Mouse (Mus musculus) MEL (cell line): ENCODE results near the gene Stx18. TPM values are rescaled to one million over a fixed set of nuclear protein-coding genes. Genes with fewer than 3 reads are reported as not detected.

ENCODE experiments used
- DNase-seq: peaks from one replicate; pipeline ENCODE4 v3.0.0; 2011; ENCODE audit warnings: low read depth, low spot score
- H3K27ac ChIP-seq: 2 replicates; pipeline ENCODE4 v1.5.1; 2012; ENCODE audit warnings: low read depth, mild to moderate bottlenecking, control low read depth, low read length, moderate library complexity; ENCODE audit not compliant: control insufficient read depth
- H3K27me3 ChIP-seq, 2 experiments: fragments of 150-350 bp in 1 of 2; sonication (generic) in 1 of 2; 2 replicates each; pipeline ENCODE4 v1.6.1; 2012; ENCODE audit warnings: low read length in 2 of 2, mild to moderate bottlenecking in 2 of 2, improper control_type of control experiment in 1 of 2, moderate library complexity in 1 of 2; ENCODE audit not compliant: insufficient read depth in 2 of 2, control insufficient read depth in 1 of 2
- H3K36me3 ChIP-seq, 2 experiments: 2 replicates each; pipeline ENCODE4 v1.6.1; 2012 to 2014; ENCODE audit warnings: low read length in 2 of 2, improper control_type of control experiment in 1 of 2, inconsistent platforms in 1 of 2, mild to moderate bottlenecking in 1 of 2; ENCODE audit not compliant: insufficient read depth in 2 of 2, control insufficient read depth in 1 of 2
- H3K4me1 ChIP-seq, 2 experiments: fragments of 150-350 bp in 1 of 2; sonication (generic) in 1 of 2; 2 replicates each; pipeline ENCODE4 v1.6.1; 2012; ENCODE audit warnings: low read length in 2 of 2, improper control_type of control experiment in 1 of 2, mild to moderate bottlenecking in 1 of 2; ENCODE audit not compliant: insufficient read depth in 2 of 2, control insufficient read depth in 1 of 2
- H3K4me3 ChIP-seq, 2 experiments: fragments of 150-350 bp in 1 of 2; sonication (generic) in 1 of 2; 2 replicates each; pipeline ENCODE4 v1.5.1; 2012; ENCODE audit warnings: low read depth in 2 of 2, low read length in 2 of 2, mild to moderate bottlenecking in 2 of 2, moderate library complexity in 2 of 2, control low read depth in 1 of 2, improper control_type of control experiment in 1 of 2; ENCODE audit not compliant: control insufficient read depth in 1 of 2, insufficient read depth in 1 of 2
- H3K79me2 ChIP-seq: 2 replicates; pipeline ENCODE4 v1.6.1; 2012; ENCODE audit warnings: mild to moderate bottlenecking, low read length, moderate library complexity; ENCODE audit not compliant: control insufficient read depth, poor library complexity, insufficient read depth
- H3K9ac ChIP-seq: 2 replicates; pipeline ENCODE4 v1.6.1; 2012; ENCODE audit warnings: low read depth, mild to moderate bottlenecking, control low read depth, low read length, moderate library complexity; ENCODE audit not compliant: control insufficient read depth, poor library complexity, severe bottlenecking
- H3K9me3 ChIP-seq: fragments of 150-350 bp; sonication (generic); replicated peaks from 2 replicates; pipeline ENCODE4 v1.6.1; 2012; ENCODE audit warnings: mild to moderate bottlenecking, low read length, improper control_type of control experiment, moderate library complexity; ENCODE audit not compliant: insufficient read depth
- CHD1 ChIP-seq: IDR thresholded peaks from 2 replicates; pipeline ENCODE4 v1.6.1; 2012; ENCODE audit warnings: low read depth, mild to moderate bottlenecking, inconsistent platforms, low read length, improper control_type of control experiment
- CHD2 ChIP-seq: IDR thresholded peaks from 2 replicates; pipeline ENCODE4 v1.6.1; 2011; ENCODE audit warnings: low read length, improper control_type of control experiment
- CTCF ChIP-seq, 3 experiments: IDR thresholded peaks in 2 of 3; conservative IDR thresholded peaks in 1 of 3; 2 replicates each; pipeline ENCODE4 v1.5.1; 2011 to 2012; ENCODE audit warnings: low read length in 3 of 3, low read depth in 2 of 3, mild to moderate bottlenecking in 2 of 3, improper control_type of control experiment in 1 of 3, inconsistent platforms in 1 of 3, mixed read lengths in 1 of 3, moderate library complexity in 1 of 3; ENCODE audit not compliant: control insufficient read depth in 1 of 3, insufficient read depth in 1 of 3, poor library complexity in 1 of 3, severe bottlenecking in 1 of 3
- E2F4 ChIP-seq: IDR thresholded peaks from 2 replicates; pipeline ENCODE4 v1.6.1; 2011; ENCODE audit warnings: low read depth, low read length, improper control_type of control experiment, borderline replicate concordance
- ELF1 ChIP-seq: IDR thresholded peaks from 2 replicates; pipeline ENCODE4 v1.6.1; 2014; ENCODE audit warnings: low read depth, mild to moderate bottlenecking, inconsistent platforms, low read length, improper control_type of control experiment, moderate library complexity
- EP300 ChIP-seq, 2 experiments: IDR thresholded peaks; 2 replicates each; pipeline ENCODE4 v1.6.1; 2011; ENCODE audit warnings: improper control_type of control experiment in 2 of 2, low read length in 2 of 2, low read depth in 1 of 2, mild to moderate bottlenecking in 1 of 2
- HCFC1 ChIP-seq: IDR thresholded peaks from 2 replicates; pipeline ENCODE4 v1.6.1; 2012; ENCODE audit warnings: low read depth, mild to moderate bottlenecking, inconsistent platforms, low read length, improper control_type of control experiment, moderate library complexity
- JUND ChIP-seq: IDR thresholded peaks from 2 replicates; pipeline ENCODE4 v1.6.1; 2011; ENCODE audit warnings: low read depth, mild to moderate bottlenecking, improper control_type of control experiment, low read length
- KAT2A ChIP-seq: conservative IDR thresholded peaks from 2 replicates; pipeline ENCODE4 v1.6.1; 2012; ENCODE audit warnings: low read depth, low read length, improper control_type of control experiment, inconsistent platforms
- MAX ChIP-seq: IDR thresholded peaks from 2 replicates; pipeline ENCODE4 v1.6.1; 2011; ENCODE audit warnings: low read length, improper control_type of control experiment
- MEF2A ChIP-seq: IDR thresholded peaks from 2 replicates; pipeline ENCODE4 v1.6.1; 2014; ENCODE audit warnings: low read depth, mild to moderate bottlenecking, inconsistent platforms, low read length, improper control_type of control experiment; ENCODE audit not compliant: poor library complexity, insufficient replicate concordance, severe bottlenecking; ENCODE audit errors: extremely low read depth
- MXI1 ChIP-seq: IDR thresholded peaks from 2 replicates; pipeline ENCODE4 v1.6.1; 2011; ENCODE audit warnings: mild to moderate bottlenecking, low read depth, low read length, improper control_type of control experiment
- NELFE ChIP-seq: IDR thresholded peaks from 2 replicates; pipeline ENCODE4 v1.6.1; 2011; ENCODE audit warnings: low read depth, low read length, improper control_type of control experiment
- POLR2A ChIP-seq, 2 experiments: IDR thresholded peaks; 2 replicates each; pipeline ENCODE4 v1.6.1; 2011 to 2012; ENCODE audit warnings: low read length in 2 of 2, mild to moderate bottlenecking in 2 of 2, control low read depth in 1 of 2, improper control_type of control experiment in 1 of 2, low read depth in 1 of 2, moderate library complexity in 1 of 2; ENCODE audit not compliant: control insufficient read depth in 1 of 2, insufficient read depth in 1 of 2, poor library complexity in 1 of 2
- POLR2AphosphoS2 ChIP-seq: IDR thresholded peaks from 2 replicates; pipeline ENCODE4 v1.6.1; 2011; ENCODE audit warnings: low read length, improper control_type of control experiment
- POLR2AphosphoS5 ChIP-seq: IDR thresholded peaks from 2 replicates; pipeline ENCODE4 v1.6.1; 2012; ENCODE audit warnings: low read depth, borderline replicate concordance, mild to moderate bottlenecking, inconsistent platforms, low read length, moderate library complexity, mixed read lengths
- SIN3A ChIP-seq: IDR thresholded peaks from 2 replicates; pipeline ENCODE4 v1.6.1; 2012; ENCODE audit warnings: low read length, improper control_type of control experiment, inconsistent platforms
- TAL1 ChIP-seq: IDR thresholded peaks from 2 replicates; pipeline ENCODE4 v1.6.1; 2012; ENCODE audit warnings: mild to moderate bottlenecking, inconsistent platforms, low read length, moderate library complexity, mixed read lengths
- TBP ChIP-seq: IDR thresholded peaks from 2 replicates; pipeline ENCODE4 v1.8.0; 2011; ENCODE audit warnings: low read depth, low read length, improper control_type of control experiment
- UBTF ChIP-seq: IDR thresholded peaks from 2 replicates; pipeline ENCODE4 v1.6.1; 2012; ENCODE audit warnings: low read depth, mild to moderate bottlenecking, inconsistent platforms, low read length, improper control_type of control experiment, moderate library complexity, borderline replicate concordance; ENCODE audit not compliant: insufficient read depth
- USF1 ChIP-seq: IDR thresholded peaks from 2 replicates; pipeline ENCODE4 v1.6.1; 2014; ENCODE audit warnings: low read depth, mild to moderate bottlenecking, inconsistent platforms, low read length, improper control_type of control experiment, moderate library complexity
- USF2 ChIP-seq, 2 experiments: IDR thresholded peaks; 2 replicates each; pipeline ENCODE4 v1.6.1; 2011 to 2012; ENCODE audit warnings: improper control_type of control experiment in 2 of 2, low read length in 2 of 2, borderline replicate concordance in 1 of 2, inconsistent platforms in 1 of 2, low read depth in 1 of 2, mild to moderate bottlenecking in 1 of 2; ENCODE audit not compliant: insufficient read depth in 1 of 2
- ZMIZ1 ChIP-seq: IDR thresholded peaks from 2 replicates; pipeline ENCODE4 v1.6.1; 2012; ENCODE audit warnings: low read depth, mild to moderate bottlenecking, inconsistent platforms, low read length, improper control_type of control experiment, moderate library complexity
- polyA plus RNA-seq, 2 experiments: library from polyadenylated mRNA; stranded (reverse) in 1 of 2; unstranded in 1 of 2; fragments of >175 nt in 1 of 2; fragments of >200 nt in 1 of 2; gene quantifications; 2 replicates each; pipeline versions ENCODE4 v1.2.1 to v1.2.4; 2012; ENCODE audit warnings: low replicate concordance in 2 of 2, low read depth in 1 of 2; ENCODE audit not compliant: insufficient read length in 2 of 2, insufficient read depth in 1 of 2, missing spikeins in 1 of 2
- total RNA-seq: library from RNA; depleted of rRNA; stranded (reverse); fragments of 300-350 nt; gene quantifications from 2 replicates; pipeline ENCODE4 v1.2.3, GENCODE M21; 2012

Stx18 gene
- total and polyA plus RNA-seq, 3 experiments, result 44.0 to 44.4 TPM; not detected in 1

- no peaks in the 10 kb centered on the region for H3K9me3 ChIP-seq
- H3K27me3 ChIP-seq, result no peaks in the 10 kb centered on the region
- no peaks in the 10 kb centered on the region for H3K36me3 ChIP-seq
- TF ChIP-seq TAL1 (no peak), MEF2A (no peak), SIN3A (no peak), CHD1 (no peak), MXI1 (no peak), UBTF (no peak), MAX (no peak), POLR2AphosphoS5 (no peak), JUND (no peak), USF1 (no peak), CHD2 (no peak), USF2 (IDR thresholded peaks at IDR 0.05; ENCODE audit: borderline replicate concordance in 1 of 2, insufficient read depth in 1 of 2, low read depth in 1 of 2, low read length in 2 of 2) (no peak), TBP (no peak), CTCF (IDR thresholded peaks at IDR 0.05 in 2 of 3, conservative IDR thresholded peaks at IDR 0.05 in 1 of 3; ENCODE audit: control insufficient read depth in 1 of 3, insufficient read depth in 1 of 3, low read depth in 2 of 3, low read length in 3 of 3, poor library complexity in 1 of 3, severe bottlenecking in 1 of 3) (no peak), NELFE (no peak)
- no peak within 1 kb of the TSS for H3K4me3 ChIP-seq
- no peaks in the 10 kb centered on the region for H3K4me1 ChIP-seq
- no peak within 1 kb of the TSS for H3K9ac ChIP-seq
- no peaks in the 10 kb centered on the region for H3K79me2 ChIP-seq
- H3K27ac ChIP-seq, result no peak within 1 kb of the TSS
- DNase-seq, result no peak
Measured at GRCm38 (mm10) chr5:38159634-38160413, 121.3 kb downstream of the Stx18 start, which contains the start of gene Nsg1. Nsg1 (minus strand) TSS chr5:38159907.

GRCm38 (mm10) chr5:38168497-38168896, 130.0 kb downstream of the Stx18 start:
- H3K79me2 ChIP-seq, result no peaks in the 10 kb centered on the region
- no peaks in the 10 kb centered on the region for H3K27me3 ChIP-seq
- no peaks in the 10 kb centered on the region for H3K36me3 ChIP-seq
- H3K4me1 ChIP-seq, result no peaks in the 10 kb centered on the region
- no peak for DNase-seq
- H3K27ac ChIP-seq, result no peak overlapping the region
- H3K4me3 ChIP-seq, result no peak overlapping the region
- H3K9ac ChIP-seq, result no peak overlapping the region
- TF ChIP-seq USF1 (no peak), POLR2A (IDR thresholded peaks at IDR 0.05; ENCODE audit: control insufficient read depth in 1 of 2, insufficient read depth in 1 of 2, low read depth in 1 of 2, low read length in 2 of 2, poor library complexity in 1 of 2) (no peak), ELF1 (no peak), MEF2A (no peak), CHD2 (no peak), MAX (no peak), HCFC1 (no peak), CHD1 (no peak), POLR2AphosphoS2 (no peak), NELFE (no peak), EP300 (IDR thresholded peaks at IDR 0.05; ENCODE audit: low read depth in 1 of 2, low read length in 2 of 2) (no peak), MXI1 (no peak), ZMIZ1 (no peak), KAT2A (no peak), CTCF (IDR thresholded peaks at IDR 0.05 in 2 of 3, conservative IDR thresholded peaks at IDR 0.05 in 1 of 3; ENCODE audit: control insufficient read depth in 1 of 3, insufficient read depth in 1 of 3, low read depth in 2 of 3, low read length in 3 of 3, poor library complexity in 1 of 3, severe bottlenecking in 1 of 3) (no peak), E2F4 (no peak)
- TF ChIP-seq, all 39 proteins: peak for 0
- no peaks in the 10 kb centered on the region for H3K9me3 ChIP-seq
